12 mouse cellular contexts compared by ENCODE assay signal in the genomic region with DNA sequence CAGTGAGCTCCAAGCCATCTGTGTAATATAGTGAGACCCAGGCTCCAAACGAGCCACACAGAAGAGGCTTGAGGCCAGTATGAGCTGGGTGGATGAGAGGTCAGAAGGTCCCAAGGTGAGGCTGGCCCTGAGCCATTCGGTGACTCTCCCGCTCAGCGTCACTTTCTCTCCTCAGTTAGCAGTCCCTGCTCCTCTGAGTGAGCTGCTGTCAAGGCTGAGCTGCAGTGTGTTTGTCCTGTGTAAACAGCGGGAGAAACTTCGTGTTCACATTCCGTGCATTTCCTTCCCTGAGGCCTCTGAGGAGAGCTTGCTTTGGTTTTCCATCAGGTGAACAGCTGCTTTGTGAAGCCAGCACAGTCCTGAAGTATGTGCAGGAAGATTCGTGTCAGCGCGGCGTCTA. TPM values are rescaled to one million over a fixed set of nuclear protein-coding genes. Genes with fewer than 3 reads are reported as not detected.
DNase-seq lines count a peak whose midpoint lies in the region; ATAC-seq lines count a peak whose summit lies in the region.
"Had no signal": no experiment of that assay in that cellular context is flagged by ENCODE, and none has a peak within 500 bp of the region (broad histone marks: within the 10 kb centered on the region; RNA-seq: fewer than 3 reads in every experiment).

No protein-coding gene starts in this region.

- no peak for DNase-seq in heart, postnatal 25 days (ENCODE audit: low spot score)
- no peak for DNase-seq in midbrain, embryonic 14.5 days
- no peak for DNase-seq in midbrain, embryonic 10.5 days (ENCODE audit: low spot score)
- peak; percentile 70 to 77 for DNase-seq in lung, adult 18-20 months
- DNase-seq in yolk sac, embryonic 10.5 days (ENCODE audit: low spot score) = peak; percentile 80
- no peak for DNase-seq in natural killer cell, adult 2 months (ENCODE audit: low spot score in 2 of 2)
- DNase-seq: layer of hippocampus, adult 9-11 months; thymus, adult 2 months had no signal

- WGBS in heart, embryonic 15.5 days = 50% methylated on average over 11 of the region's 11 CpGs
- 84% methylated on average over 11 of the region's 11 CpGs for WGBS in midbrain, embryonic 14.5 days
- 84% methylated on average over 11 of the region's 11 CpGs for whole genome bisulfite sequencing in midbrain, embryonic 10.5 days

- H3K27ac ChIP-seq in heart, embryonic 15.5 days = peak overlapping the region; percentile 17; the same call in 1 of the 2 replicates
- H3K27ac ChIP-seq in midbrain, embryonic 14.5 days (replicated peaks; ENCODE audit: low read depth, low read length) = no peak overlapping the region
- no peak overlapping the region; the same call in 1 of the 2 replicates for H3K27ac ChIP-seq in midbrain, embryonic 10.5 days (replicated peaks)
- H3K27ac ChIP-seq: liver, embryonic 14.5 days had no signal

- H3K9me3 ChIP-seq in heart, embryonic 15.5 days (replicated peaks) = no peaks in the 10 kb centered on the region
- H3K9me3 ChIP-seq in midbrain, embryonic 14.5 days (ENCODE audit: control insufficient read depth, low read length) = no peaks in the 10 kb centered on the region
- H3K9me3 ChIP-seq in midbrain, embryonic 10.5 days (replicated peaks) = no peaks in the 10 kb centered on the region

- H3K4me3 ChIP-seq in heart, embryonic 15.5 days = no peak overlapping the region
- H3K4me3 ChIP-seq in midbrain, embryonic 14.5 days (replicated peaks; ENCODE audit: low read depth, low read length) = no peak overlapping the region
- H3K4me3 ChIP-seq in midbrain, embryonic 10.5 days = no peak overlapping the region

- H3K4me1 ChIP-seq in heart, embryonic 15.5 days (replicated peaks) = peaks cover 47% of the 10 kb centered on the region
- no peaks in the 10 kb centered on the region for H3K4me1 ChIP-seq in midbrain, embryonic 14.5 days (ENCODE audit: control insufficient read depth, insufficient read depth, low read length)
- peaks cover 21% of the 10 kb centered on the region for H3K4me1 ChIP-seq in midbrain, embryonic 10.5 days

- H3K36me3 ChIP-seq in heart, embryonic 15.5 days = peaks cover 14% of the 10 kb centered on the region; the same call in 1 of the 2 replicates
- peaks cover 23% of the 10 kb centered on the region for H3K36me3 ChIP-seq in midbrain, embryonic 14.5 days (ENCODE audit: control insufficient read depth, insufficient read depth, low read length)
- peaks cover 56% of the 10 kb centered on the region for H3K36me3 ChIP-seq in midbrain, embryonic 10.5 days

- H3K4me2 ChIP-seq in heart, embryonic 15.5 days = no peak overlapping the region
- H3K4me2 ChIP-seq in midbrain, embryonic 14.5 days (ENCODE audit: low read length) = no peak overlapping the region

- no peak overlapping the region for H3K9ac ChIP-seq in heart, embryonic 15.5 days
- no peak overlapping the region for H3K9ac ChIP-seq in midbrain, embryonic 14.5 days (replicated peaks; ENCODE audit: low read length)
- H3K9ac ChIP-seq: liver, embryonic 14.5 days had no signal

- ATAC-seq in heart, embryonic 15.5 days (replicated peaks; ENCODE audit: insufficient number of reproducible peaks, insufficient read depth, low FRiP score, low read depth) = 0 out of 2 replicates have a peak, but pooled peaks have one; percentile 11
- ATAC-seq in midbrain, embryonic 14.5 days (ENCODE audit: low FRiP score, low TSS enrichment) = 0 out of 2 replicates have a peak, but pooled peaks have one; percentile 34
- no peak for ATAC-seq in CD4-positive, CD25-positive, alpha-beta regulatory T cell, adult 4 months
- ATAC-seq: activated CD4-positive, CD25-positive, alpha-beta regulatory T cell, adult 4 months had no signal

- intact Hi-C loops in heart, postnatal 25 days (cut with DNase I) = no loop called here

- H3K27me3 ChIP-seq in heart, embryonic 15.5 days = no peaks in the 10 kb centered on the region
- H3K27me3 ChIP-seq in midbrain, embryonic 14.5 days (ENCODE audit: control insufficient read depth, insufficient read depth, low read length) = no peaks in the 10 kb centered on the region
- no peaks in the 10 kb centered on the region for H3K27me3 ChIP-seq in midbrain, embryonic 10.5 days (ENCODE audit: low read depth, poor library complexity, severe bottlenecking)

RNA-seq across cellular contexts. Expression of gene Mtmr12, which starts 27.6 kb away (rescaled TPM):
- 9.5 and 14.1 TPM in 2 replicates for polyA plus RNA-seq in heart, embryonic 15.5 days (2015; fragmentation: Nextera tagmentation; extraction: Ambion mirVana)
- total RNA-seq in heart, postnatal 25 days (2021) = 10 to 100 TPM in 1 of 2 experiments, 1 to 10 TPM in 1; 9.6 to 11.3 TPM
- polyA plus RNA-seq in midbrain, embryonic 14.5 days (2014; fragmentation: Nextera tagmentation; extraction: Ambion mirVana) = 6.6 and 9.0 TPM in 2 replicates
- polyA plus RNA-seq in midbrain, embryonic 10.5 days (2016; fragmentation: Nextera tagmentation; extraction: Ambion mirVana) = 18.0 and 18.7 TPM in 2 replicates
- polyA plus RNA-seq in CD4-positive, CD25-positive, alpha-beta regulatory T cell, adult 4 months (2017; shearing (Covaris generic)) = 10 to 100 TPM; 20.1 to 22.6 TPM

Comparison
In these comparisons a context has a peak if more than half of its experiments do, and no peak if none do; other contexts are left out.
1. DNase-seq: peak in lung, adult 18-20 months (2 of 2) and yolk sac, embryonic 10.5 days (single experiment); none in heart, postnatal 25 days (single experiment), midbrain, embryonic 14.5 days (single experiment), midbrain, embryonic 10.5 days (single experiment) and natural killer cell, adult 2 months (0 of 2).